Mouse (Mus musculus): ENCODE measurements at regions not wholly inside any gene's neighbourhood (a gene's known extent, or its start where the extent isn't known, plus 50 kb on each side); places are given as distances from the start of the nearest gene placed in this dataset.

DNA sequence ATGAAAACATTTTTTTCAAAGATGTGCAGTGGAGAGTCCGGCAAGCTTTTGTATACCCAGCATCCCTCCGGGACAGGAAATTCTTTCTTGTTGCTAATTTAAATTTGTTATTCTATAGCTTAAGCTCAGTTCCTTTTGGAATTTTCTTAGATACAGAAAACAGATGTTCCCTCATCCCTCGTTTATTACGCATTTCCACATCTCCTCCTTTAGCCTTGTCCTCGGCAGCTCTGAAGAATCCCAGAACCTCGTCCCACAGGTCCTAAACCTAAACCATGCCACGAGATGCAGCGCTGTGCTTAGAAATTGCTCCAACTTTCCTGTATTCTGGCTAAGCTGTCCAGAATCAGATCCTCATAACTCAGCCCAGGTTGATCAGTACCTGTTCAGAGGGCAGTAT, 332.0 kb downstream of the Adgrl2 start:
- DNase-seq (ENCODE audit: low read depth): no peak

DNA sequence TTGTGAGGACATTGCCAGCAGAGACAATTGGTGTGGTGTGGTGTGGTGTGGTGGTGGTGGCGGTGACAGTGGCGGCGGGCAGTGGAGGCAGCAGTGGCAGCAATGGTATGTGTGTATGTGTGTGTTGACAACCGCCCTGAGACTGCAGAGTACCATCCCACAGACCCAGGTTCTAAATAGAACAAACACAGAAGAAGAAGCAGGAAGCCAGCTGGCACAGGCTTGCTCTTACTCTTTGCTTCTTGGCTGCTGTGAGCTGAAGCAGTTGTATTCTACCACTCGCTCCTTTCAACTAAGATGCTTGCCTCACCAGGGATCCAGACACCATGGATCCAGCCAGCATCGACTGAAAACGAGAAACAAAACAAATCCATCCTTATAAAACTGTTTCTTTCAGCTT, 334.2 kb downstream of the Adgrl2 start:
- DNase-seq (ENCODE audit: low read depth): no peak

DNA sequence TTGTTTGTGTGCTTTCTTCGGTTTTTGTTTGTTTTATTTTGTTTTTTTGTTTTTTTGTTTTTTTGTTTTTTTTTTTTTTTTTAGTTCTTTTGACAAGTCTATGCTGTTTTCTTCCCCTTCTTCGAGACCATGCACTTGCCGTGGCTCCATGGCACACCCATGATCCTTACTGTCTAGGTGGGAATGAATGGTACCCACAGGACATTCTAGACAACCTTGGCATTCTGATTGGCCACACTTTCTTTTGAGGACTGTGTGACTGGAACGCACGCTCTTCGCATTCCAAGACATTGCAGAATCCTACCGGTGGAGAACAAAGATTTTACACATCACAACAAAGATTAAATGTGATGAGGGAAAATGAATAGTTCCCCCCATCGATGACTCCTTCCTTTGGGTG, 340.1 kb downstream of the Adgrl2 start:
- DNase-seq (ENCODE audit: low read depth): no peak

DNA sequence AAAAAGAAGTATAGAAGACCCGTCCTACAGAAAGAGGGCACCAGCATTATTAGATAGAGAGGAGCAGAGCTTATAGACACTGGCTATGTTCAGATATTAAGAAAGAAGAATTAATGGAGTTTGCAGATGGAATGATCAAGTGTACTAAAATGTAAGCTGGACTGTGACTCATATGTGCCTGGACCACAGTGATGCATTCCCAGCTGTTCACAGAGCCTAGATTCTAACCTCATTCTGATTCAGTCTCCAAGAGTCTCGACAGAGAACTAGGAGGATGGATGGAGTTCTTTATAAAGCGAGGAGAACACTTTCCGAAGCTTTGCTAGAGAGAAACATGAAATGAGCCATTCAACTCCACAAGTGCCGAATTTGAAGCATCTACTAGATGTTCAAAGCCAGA, 345.4 kb downstream of the Adgrl2 start:
- DNase-seq (ENCODE audit: low read depth): no peak

DNA sequence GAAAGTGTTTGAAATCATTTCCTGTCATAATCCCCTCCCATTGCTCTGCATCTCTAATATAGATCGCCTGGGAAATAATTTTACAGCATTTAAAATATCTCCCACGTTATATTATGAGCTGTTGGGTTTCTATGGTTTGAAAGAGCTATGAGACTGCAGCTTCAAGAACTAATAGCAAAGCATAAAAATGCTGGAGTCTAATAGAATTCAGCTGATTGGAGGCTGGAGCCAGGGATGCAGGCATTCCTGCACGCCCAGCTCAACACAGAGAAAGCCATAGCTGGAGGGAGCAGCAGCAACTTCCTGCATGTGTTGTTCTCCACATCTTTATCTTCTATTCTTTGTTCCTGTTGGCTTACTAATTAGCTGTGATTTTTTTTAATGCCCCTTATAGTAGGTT, 348.8 kb downstream of the Adgrl2 start:
- DNase-seq (ENCODE audit: low read depth): no peak

DNA sequence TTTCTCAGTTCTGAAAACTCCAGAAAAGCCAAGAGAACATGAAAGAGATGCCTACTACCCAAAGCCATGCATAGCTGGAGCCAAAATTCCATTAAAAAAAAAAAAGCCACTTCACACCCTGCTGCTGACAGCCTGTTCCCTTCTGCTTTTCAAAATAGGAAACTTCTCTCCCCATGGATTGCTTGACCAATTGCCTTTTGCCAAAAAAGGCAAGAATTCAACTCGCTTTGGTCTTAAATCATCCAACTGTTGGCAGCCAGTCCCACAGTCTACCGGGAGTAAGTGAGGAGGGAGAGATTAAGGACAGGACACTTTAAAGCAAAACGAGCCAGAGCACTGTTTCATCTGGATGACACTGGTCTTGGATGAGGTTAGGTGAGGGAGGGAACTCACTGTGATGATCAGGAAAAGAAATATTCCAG, 349.7 kb downstream of the Adgrl2 start:
- no peak for DNase-seq (ENCODE audit: low read depth)

DNA sequence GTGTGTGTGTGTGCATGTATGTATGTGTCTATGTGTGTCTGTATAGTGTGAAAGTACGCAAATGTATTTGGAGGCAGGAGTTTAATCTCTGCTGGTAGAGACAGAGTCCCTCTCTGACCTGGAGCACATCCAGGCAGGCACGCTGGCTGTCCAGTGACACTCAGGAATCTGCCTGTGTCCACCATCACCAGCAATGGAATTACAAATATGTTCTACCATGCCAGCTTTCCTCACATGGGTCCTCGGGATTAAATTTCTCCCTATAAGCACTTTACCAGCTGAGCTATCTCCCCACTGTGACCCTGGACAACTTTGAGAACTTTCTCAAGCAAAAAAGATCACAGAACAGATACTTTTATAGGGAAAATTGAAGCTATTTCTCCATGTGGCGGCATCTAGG, 355.3 kb downstream of the Adgrl2 start:
- DNase-seq (ENCODE audit: low read depth): no peak

DNA sequence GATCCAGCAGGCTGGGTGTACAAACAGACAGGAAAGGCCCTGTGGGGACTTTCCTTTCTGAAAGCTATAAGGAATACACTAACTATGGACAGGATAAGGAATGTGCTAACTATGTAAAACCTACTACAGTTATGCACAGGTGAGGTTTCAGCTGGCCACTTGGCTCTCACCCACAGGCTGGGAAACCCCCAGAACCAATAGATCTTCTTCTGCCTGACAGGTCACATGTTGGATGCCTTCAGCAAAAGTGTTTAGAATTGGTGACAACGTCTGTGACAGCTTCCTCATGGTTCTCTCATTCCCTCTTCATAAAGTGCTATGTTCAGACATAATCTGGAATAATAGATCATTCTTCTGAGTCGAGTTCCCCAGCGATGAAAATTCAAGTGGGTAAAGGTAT, 356.0 kb downstream of the Adgrl2 start:
- DNase-seq (ENCODE audit: low read depth): no peak

DNA sequence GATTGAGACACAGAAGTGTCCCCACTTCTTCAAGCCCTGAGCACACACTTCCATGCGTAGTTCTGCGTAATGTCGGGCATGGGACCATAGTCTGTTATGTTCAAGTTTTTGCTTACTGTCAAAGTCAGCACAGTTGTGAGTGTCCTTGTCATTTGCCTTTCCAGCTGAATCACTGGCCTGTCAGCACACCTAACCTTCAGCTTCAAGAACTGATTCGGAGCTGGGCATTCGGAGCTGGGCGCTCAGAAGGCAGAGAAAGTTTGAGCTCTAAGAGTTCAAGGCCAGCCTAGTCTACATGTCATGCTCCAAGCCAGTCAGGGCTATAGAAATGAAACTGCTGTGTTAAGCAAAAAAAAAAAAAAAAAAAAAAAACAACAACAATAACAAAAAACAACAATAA, 357.1 kb downstream of the Adgrl2 start:
- no peak for DNase-seq (ENCODE audit: low read depth)

DNA sequence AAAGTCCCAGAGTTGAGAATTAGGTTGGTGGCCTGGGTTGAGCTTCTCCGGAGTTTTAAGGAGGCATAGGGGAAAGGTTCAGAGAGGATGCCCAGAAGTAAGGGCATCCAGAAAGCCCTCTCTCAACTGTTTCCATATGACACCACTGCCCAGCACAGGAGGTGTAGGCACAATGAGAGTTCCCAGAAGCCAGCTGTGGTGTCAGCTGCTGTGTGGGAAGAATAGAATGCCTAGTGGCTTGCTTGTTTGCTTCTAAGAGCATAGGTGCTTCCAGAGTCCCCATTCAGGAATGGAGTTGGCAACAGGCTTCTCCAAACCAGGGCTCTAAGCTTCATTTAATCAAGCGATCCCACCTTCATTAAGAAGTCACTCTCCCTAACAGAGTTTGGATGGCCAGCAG, 357.9 kb downstream of the Adgrl2 start:
- DNase-seq (ENCODE audit: low read depth): no peak

DNA sequence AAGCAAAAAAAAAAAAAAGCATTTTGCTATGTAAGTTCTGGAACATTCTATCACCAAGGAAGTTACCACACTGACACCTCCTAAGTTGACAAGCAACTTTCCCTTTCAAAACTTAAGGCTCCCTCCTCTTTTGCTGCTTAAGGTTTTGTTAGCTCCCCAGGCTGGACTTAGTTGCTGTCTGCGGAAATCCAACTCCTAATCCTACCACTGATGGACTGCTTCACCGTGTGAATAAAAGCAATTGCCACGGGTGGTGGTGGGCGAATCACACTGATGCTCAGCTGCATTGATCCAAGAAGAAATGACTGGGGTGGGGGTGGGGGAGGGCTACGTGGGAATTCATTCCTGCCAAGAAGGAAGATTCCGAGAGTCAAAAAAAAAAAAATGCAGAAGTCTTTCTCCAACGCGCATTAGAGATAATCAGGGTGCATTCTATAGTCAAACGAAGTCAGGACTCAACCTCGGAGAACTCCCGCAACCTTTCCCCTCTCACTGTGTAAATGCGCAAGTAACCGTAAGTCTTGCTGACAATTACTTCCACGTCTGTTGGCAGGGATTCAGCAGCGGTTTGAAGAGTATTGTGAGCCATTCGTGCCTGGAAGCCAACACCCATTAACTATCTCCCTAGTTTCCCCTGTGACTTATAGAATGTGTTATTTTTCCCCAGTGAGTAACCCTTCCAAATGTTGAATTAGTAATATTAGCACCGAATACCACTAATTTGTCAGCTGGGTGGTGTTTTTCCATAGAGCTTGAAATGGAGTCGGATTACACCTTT, 358.8 kb downstream of the Adgrl2 start:
- DNase-seq (ENCODE audit: low read depth): no peak

DNA sequence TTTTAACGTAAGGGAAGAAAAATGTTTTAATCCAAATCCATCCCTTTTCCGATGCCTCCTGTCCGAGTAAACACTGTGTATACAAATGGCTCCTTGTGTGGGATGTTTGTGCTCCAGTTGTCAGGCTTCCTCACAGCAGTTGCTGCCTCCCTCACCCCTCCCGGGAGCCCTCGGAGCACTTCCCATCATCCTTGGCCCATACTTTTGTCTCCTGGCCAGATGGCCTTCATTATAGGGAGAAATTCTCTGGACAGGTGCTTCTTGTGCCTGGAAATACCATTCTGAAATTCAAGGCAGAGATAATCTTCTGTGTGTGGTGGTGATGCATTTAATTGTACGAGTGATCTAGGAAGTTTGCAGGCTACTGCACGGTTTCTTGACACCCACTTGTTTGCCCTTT, 359.5 kb downstream of the Adgrl2 start:
- no peak for DNase-seq (ENCODE audit: low read depth)

DNA sequence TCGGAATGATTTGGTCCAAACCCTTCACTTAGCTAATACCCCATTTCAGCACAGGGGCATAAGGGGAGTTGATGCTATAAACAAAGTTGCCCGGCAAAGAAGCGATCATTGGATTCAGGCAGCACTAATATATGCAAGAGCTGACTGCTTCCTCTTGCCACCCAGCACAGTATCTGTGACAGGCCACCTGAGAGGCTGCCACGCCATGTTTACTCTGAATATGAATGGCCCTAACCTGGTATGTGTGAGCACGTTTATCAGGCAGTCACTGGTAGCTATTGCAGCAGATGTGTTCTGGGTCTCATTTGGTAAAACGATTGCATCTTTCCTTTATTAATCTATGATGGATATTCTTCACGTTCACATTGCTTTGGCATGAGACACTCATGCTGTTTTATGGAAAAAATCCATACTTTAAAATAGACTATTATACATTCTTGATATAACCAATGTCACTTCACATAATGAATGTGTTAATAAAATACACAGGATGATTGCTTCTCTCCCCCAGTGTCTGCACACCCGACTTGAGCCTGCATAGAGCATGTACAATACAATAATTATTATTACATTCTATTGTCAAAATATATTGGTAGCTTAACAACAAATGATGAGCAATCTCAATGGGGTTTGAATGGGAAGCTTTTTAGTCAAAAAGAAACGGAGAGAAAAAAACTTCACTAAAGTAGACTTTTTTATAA, 375.2 kb downstream of the Adgrl2 start:
- no peak for DNase-seq (ENCODE audit: low read depth)

DNA sequence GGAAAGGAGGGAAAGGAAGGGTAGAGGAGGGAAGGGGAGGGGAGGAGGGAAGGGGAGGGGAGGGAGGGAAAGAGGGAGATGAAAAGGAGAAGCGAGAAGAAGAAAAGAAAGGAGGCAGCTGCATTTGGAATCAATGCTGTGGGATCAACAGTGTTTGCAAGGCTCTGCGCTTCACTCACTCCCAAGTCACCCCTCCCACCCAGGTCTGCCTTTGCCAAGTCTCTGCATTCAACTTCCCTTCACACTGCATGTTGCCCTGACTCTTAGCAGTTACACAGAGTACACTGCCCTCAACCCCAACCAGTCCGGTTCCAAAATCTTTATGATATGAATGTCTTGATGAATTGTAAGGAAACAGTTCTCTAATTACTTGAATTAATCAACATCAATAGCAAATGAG, 376.9 kb downstream of the Adgrl2 start:
- no peak for DNase-seq (ENCODE audit: low read depth)

DNA sequence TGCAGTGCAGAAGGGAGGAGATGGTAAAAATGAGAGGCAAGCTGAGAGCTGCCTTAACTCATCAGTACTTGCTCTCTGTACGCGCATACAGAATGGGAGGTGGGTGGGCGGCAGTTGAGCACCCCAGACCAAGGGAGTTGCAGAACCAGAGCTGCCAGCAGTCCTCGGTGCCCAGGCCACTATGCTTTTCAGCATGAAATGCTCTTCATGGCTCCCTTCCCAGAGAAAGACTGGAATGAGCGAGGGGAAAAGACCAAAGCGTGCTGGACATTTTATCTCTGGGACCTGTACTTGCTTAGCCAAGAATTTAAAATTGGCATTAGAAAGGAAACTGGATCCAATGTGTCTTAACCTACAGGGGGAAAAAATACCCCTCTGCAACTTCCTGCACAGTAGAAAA, 387.1 kb downstream of the Adgrl2 start:
- no peak for DNase-seq (ENCODE audit: low read depth)

DNA sequence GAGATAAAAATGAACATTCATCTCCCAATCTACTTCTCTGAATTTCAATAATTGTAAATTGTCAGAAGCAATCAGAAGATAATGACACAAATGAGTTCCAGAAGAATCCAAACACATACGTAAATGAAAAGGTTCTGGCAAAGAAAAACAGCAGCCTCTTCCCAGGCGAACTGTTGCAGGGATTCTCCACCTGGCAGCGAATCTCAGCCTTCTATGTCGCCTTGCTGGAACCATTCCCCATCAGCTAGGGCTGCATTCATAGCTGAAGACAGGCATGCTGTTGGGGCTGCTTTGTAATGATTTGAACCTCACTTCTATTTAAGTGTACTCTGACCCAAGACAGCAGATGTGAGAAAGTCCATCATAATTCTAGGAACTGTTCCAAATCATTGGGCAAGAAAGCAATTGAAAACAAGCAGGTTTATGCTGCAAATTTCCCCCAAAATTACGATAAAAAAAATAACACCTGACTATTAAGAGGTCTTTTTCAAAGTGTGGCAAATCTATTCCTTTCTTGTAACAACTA, 387.6 kb downstream of the Adgrl2 start:
- no peak for DNase-seq (ENCODE audit: low read depth)

DNA sequence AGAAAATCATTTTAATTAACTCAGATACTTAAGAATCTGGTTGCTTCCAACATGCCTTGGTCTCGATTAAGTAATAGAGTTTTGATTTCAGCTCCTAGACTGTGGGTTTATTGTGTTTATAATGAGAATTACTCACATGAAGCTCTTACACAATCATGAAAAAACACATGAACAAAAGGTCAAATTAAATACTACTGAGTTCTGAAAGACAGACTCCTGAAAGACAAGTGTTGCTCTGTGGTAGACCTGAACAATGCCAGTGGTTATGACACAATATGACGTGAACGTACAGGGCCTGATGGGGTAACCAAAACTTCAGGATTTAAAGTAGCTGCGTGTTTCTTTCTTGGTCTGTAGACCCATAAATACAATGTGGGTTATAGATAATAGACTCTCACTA, 394.8 kb downstream of the Adgrl2 start:
- DNase-seq (ENCODE audit: low read depth): no peak

DNA sequence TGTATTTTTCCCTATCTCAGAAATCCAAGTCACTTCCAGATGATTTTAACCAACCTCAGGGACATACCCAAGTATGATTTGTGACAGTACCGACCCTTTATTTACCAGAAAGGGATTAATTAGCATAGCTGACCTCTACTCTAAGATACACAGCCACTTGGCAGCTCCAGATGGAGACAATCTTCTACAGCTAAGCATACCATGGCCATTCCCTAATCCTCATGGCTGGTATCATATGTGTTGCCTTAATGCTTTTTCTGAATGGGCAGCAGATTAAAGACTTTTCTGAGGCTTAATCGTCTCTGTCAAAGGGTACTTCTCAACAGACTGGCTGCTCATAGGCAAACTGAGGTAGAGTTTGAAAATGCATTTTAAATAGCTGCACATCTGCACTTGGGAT, 400.8 kb downstream of the Adgrl2 start:
- no peak for DNase-seq (ENCODE audit: low read depth)

DNA sequence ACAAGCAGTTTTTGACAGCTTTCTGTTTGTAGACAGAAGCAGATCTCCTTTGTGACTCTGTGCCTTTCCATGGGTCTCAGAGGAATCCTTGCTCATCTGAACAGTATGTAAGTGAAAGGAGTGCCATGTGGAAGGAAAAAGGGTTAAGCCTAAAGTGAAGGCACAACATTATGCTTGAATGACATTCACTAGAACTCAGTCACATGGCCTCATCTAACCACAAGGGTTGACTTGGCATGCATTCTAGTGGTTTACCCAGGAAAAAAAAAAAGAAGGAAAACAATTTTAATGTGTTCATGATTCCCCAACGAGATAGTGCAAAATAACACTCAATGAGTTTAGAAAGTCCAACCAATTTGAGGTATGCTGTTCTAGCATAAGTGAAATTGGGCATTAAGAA, 414.6 kb downstream of the Adgrl2 start:
- no peak for DNase-seq (ENCODE audit: low read depth)

DNA sequence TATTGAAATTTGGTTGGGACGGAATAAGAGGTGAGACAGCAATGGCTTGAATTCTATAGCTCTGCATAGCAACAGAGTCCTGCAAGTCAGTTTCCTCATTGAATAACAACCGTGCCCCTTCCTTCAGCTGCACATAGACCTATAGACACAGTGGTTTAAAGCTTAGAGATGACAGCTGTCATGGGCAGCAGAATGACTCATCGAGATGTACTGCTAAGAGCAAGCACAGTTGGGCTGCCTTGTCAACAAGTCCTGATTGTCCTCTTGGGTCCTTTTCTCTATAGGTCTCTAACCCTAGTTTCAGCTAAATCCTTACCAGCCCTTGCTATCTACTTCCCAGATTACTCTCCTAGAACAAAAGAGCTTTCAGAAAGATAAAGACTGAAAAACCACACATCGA, 417.9 kb downstream of the Adgrl2 start:
- DNase-seq (ENCODE audit: low read depth): no peak

DNA sequence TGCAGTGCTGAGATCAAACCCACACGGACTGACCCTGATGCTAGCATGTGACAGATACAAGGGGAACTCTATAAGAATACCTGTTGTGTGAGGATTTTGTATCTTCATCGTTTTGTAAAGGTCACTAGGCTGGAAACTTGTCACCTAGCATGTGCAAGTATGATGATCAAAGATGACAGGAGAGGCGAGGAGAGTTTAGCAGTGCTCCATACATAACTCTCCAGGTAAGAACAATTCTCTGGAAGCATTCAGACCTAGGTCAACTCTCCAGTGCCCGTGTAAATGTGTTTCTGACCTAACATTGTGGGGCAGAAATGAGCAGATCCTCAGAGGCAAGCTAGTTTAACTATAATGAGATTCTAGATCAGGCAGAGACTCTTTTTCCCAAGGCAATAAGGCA, 425.6 kb downstream of the Adgrl2 start:
- DNase-seq (ENCODE audit: low read depth): no peak

DNA sequence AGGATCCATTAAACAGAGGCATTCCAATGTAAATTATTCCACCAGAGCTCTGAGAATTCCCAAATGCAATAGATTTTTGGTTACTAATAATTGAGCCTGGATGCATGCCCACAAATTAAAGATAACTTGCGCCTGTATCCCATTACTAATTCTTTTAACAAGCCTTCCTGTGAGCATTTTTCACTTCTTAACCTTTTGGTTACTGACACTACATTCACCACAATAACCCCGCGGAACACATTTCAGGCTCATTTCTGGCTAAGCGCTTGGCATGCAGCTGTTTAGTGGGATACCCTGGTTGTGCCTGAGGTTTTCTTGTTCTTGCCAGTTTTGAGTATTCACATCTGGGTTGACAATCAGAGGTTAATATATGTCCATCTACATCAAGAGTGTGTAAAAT, 429.1 kb downstream of the Adgrl2 start:
- DNase-seq (ENCODE audit: low read depth): no peak

DNA sequence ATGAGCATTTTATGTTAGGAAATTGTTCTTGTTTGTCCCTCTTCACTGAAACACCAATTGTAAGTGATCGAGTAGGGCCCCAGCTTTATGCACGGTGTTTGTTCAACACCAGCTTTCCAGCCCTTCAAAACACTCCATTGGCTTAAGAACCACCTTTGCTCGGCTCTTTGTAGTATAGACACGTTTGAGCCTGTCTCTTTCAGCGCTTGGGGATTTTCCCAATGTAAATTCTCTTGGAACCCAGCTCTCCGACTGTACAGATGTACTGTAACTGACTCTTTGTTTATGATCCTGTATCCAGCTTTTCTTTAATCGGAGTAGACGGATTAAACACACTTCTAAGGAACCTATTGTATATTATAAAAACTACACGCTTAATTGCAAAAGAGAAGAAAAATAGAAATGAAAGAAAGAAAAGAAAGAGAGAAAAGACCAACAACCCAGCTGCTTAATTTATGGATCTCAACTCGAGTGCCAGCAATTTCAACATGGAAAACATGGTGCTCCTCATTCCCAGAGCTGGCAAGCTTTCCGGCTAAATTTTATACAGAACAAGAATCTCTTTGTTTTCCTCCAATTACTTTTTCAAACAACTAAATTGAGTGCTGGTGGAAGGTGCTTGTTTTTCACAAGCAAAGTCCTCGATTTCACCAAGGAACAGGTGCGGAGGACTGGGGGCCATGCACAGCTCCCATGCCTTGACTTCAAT, 430.4 kb downstream of the Adgrl2 start:
- no peak for DNase-seq (ENCODE audit: low read depth)

All from c-Kit-positive CD71-positive TER-119-negative erythroid progenitor cells, embryonic 14.5 days (primary cell).